Mouse (Mus musculus): ENCODE measurements around the gene Alk.

Gene Alk

GRCm38 (mm10) chr17:72563423-72563822 lies 41.0 kb downstream of the Alk start:
- Histone ChIP-seq H3K36me3 (ENCODE audit: control insufficient read depth, insufficient read depth, low read length, poor library complexity, severe bottlenecking) (no peaks in the 10 kb centered on the region), H3K27me3 (ENCODE audit: control insufficient read depth, insufficient read depth, low read length, poor library complexity, severe bottlenecking) (no peaks in the 10 kb centered on the region)
- DNase-seq (ENCODE audit: low read depth, low spot score): no peak

GRCm38 (mm10) chr17:72561471-72561870 lies 43.0 kb downstream of the Alk start:
- no peaks in the 10 kb centered on the region for H3K27me3 ChIP-seq (ENCODE audit: control insufficient read depth, insufficient read depth, low read length, poor library complexity, severe bottlenecking)
- no peak for DNase-seq (ENCODE audit: low read depth, low spot score)
- no peaks in the 10 kb centered on the region for H3K36me3 ChIP-seq (ENCODE audit: control insufficient read depth, insufficient read depth, low read length, poor library complexity, severe bottlenecking)

GRCm38 (mm10) chr17:72560771-72561170 lies 43.7 kb downstream of the Alk start:
- Histone ChIP-seq H3K36me3 (ENCODE audit: control insufficient read depth, insufficient read depth, low read length, poor library complexity, severe bottlenecking) (no peaks in the 10 kb centered on the region), H3K27me3 (ENCODE audit: control insufficient read depth, insufficient read depth, low read length, poor library complexity, severe bottlenecking) (no peaks in the 10 kb centered on the region)
- DNase-seq (ENCODE audit: low read depth, low spot score): no peak

DNA sequence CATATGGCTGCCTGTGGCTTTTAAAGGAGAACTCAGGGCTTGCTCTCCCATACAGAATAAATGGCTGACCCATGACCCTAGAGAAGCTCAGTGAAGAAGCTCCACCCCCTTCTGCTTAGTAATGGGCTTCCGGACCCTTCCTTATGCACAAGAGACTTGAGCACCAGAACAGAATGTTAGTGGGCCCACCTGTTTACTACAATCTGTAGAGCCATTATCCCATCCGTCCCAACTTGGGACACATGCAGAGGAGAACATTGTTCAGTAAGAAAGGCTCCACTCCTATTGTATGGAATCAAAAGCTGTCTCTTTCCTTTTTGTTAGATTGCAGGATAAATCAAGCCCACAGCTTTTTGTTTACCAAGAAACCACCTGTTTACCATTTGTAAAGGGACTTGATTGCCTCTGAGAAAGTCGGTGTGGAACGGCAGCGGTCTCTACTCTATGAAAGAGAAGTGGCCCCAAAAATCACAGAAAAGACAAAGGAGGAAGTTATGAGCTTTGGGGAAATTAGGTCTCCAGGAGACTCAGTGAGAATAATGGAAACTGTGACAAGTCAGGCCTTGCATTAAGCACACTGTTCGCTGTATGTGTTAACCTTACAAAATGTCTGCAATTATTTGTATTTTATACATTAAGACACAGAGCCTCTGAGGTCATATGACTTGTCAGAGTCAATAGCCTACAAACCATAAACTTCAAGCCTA lies 47.2 kb downstream of the Alk start:
- no peak for DNase-seq (ENCODE audit: low read depth, low spot score)

DNA sequence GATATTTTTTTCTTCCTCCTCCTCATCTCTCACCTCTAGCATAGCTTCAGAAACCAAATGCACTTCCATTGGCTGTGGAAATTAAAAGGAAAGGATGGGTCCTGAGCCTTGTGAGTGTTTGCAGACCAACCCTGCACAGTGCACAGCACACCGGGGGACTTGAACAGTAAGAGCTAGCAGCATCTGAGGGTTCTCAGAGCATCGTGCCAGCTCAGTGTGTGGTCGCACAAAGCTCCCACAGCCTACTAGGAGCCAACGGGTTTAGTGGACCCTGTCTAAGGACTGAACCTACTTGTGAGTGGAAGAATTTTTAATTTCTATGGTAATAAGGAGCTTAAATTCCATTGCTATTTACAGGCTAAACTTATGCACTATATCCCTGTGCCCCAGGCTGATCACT lies 58.2 kb downstream of the Alk start:
- Histone ChIP-seq H3K36me3 (ENCODE audit: control insufficient read depth, insufficient read depth, low read length, poor library complexity, severe bottlenecking) (no peaks in the 10 kb centered on the region), H3K27me3 (ENCODE audit: control insufficient read depth, insufficient read depth, low read length, poor library complexity, severe bottlenecking) (no peaks in the 10 kb centered on the region)
- DNase-seq (ENCODE audit: low read depth, low spot score): no peak

More for the DNA sequence above, 47.2 kb downstream of the Alk start:
- Histone ChIP-seq H3K36me3 (ENCODE audit: control insufficient read depth, insufficient read depth, low read length, poor library complexity, severe bottlenecking) (no peaks in the 10 kb centered on the region), H3K27me3 (ENCODE audit: control insufficient read depth, insufficient read depth, low read length, poor library complexity, severe bottlenecking) (no peaks in the 10 kb centered on the region)

DNA sequence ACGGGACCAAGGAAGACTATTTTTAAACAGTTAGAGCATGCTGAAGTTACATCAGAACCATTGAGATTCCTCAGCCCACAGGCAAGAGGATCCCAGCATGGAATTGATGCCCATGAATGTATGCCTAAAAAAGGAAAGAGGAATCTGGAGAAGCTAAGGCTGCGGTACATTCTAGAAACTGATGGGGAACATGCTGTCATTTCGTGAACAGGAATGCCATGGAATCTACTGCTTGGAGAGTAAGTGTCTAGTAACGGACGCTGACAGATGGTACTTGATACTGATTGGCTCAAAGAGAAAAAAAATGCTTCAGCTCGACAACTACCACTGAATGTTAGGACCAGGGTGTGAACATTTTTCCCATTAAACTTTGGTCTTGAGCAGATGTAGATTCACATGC lies 69.1 kb downstream of the Alk start:
- Histone ChIP-seq H3K27me3 (ENCODE audit: control insufficient read depth, insufficient read depth, low read length, poor library complexity, severe bottlenecking) (no peaks in the 10 kb centered on the region), H3K36me3 (ENCODE audit: control insufficient read depth, insufficient read depth, low read length, poor library complexity, severe bottlenecking) (no peaks in the 10 kb centered on the region)
- DNase-seq (ENCODE audit: low read depth, low spot score): no peak

DNA sequence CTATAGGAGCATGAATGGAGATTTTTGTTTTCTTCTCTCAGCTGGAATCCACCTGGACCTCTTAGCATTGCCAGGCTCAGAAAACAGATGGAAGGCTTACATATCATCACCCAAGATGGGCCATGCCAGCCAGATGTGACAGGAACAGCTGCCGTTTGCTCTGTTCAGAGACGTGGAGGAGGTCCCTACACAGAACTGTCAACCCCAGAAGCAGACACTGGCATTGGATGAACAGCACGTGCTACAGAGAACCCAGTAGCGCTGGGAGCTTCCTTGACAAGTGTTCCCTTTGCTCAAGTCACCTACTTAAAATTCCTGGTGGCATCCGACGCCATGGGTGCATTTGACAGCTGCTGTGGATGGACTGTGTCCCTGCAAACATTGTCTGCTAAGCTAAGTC lies 72.2 kb downstream of the Alk start:
- no peak for DNase-seq (ENCODE audit: low read depth, low spot score)
- Histone ChIP-seq H3K36me3 (ENCODE audit: control insufficient read depth, insufficient read depth, low read length, poor library complexity, severe bottlenecking) (no peaks in the 10 kb centered on the region), H3K27me3 (ENCODE audit: control insufficient read depth, insufficient read depth, low read length, poor library complexity, severe bottlenecking) (no peaks in the 10 kb centered on the region)

- H3K36me3 ChIP-seq (ENCODE audit: control insufficient read depth, insufficient read depth, low read length, poor library complexity, severe bottlenecking): no peaks in the 10 kb centered on the region
- no peak for DNase-seq (ENCODE audit: low read depth, low spot score)
Measured at GRCm38 (mm10) chr17:72528481-72528880, 75.9 kb downstream of the Alk start.

GRCm38 (mm10) chr17:72527481-72527880 lies 76.9 kb downstream of the Alk start:
- Histone ChIP-seq H3K36me3 (ENCODE audit: control insufficient read depth, insufficient read depth, low read length, poor library complexity, severe bottlenecking) (no peaks in the 10 kb centered on the region), H3K27me3 (ENCODE audit: control insufficient read depth, insufficient read depth, low read length, poor library complexity, severe bottlenecking) (no peaks in the 10 kb centered on the region)
- DNase-seq (ENCODE audit: low read depth, low spot score): no peak

More at GRCm38 (mm10) chr17:72528481-72528880, 75.9 kb downstream of the Alk start:
- H3K27me3 ChIP-seq (ENCODE audit: control insufficient read depth, insufficient read depth, low read length, poor library complexity, severe bottlenecking): no peaks in the 10 kb centered on the region

DNA sequence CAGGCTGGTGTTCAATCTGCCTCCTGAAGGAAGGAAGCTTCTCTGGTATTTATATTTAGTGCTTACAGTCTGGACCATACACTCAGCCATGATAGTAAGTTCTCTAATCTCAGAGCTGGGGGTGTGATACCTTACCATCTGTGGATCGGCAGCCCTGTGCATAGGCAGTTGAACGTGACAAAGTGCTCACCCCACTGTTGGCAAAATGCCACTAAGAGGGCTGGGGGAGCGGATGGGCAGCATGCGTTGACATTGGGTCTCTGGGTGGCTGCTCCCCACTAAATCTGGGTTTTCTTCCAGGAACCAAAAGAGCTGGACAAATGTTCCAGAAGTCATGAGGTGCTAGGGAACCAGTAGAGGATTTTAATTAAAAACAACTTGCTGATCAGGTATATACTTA lies 78.1 kb downstream of the Alk start:
- Histone ChIP-seq H3K36me3 (ENCODE audit: control insufficient read depth, insufficient read depth, low read length, poor library complexity, severe bottlenecking) (no peaks in the 10 kb centered on the region), H3K27me3 (ENCODE audit: control insufficient read depth, insufficient read depth, low read length, poor library complexity, severe bottlenecking) (no peaks in the 10 kb centered on the region)
- no peak for DNase-seq (ENCODE audit: low read depth, low spot score)

GRCm38 (mm10) chr17:72524839-72525238 lies 79.6 kb downstream of the Alk start:
- H3K27me3 ChIP-seq (ENCODE audit: control insufficient read depth, insufficient read depth, low read length, poor library complexity, severe bottlenecking): no peaks in the 10 kb centered on the region
- no peaks in the 10 kb centered on the region for H3K36me3 ChIP-seq (ENCODE audit: control insufficient read depth, insufficient read depth, low read length, poor library complexity, severe bottlenecking)
- no peak for DNase-seq (ENCODE audit: low read depth, low spot score)

GRCm38 (mm10) chr17:72523006-72523405 lies 81.4 kb downstream of the Alk start:
- Histone ChIP-seq H3K27me3 (ENCODE audit: control insufficient read depth, insufficient read depth, low read length, poor library complexity, severe bottlenecking) (no peaks in the 10 kb centered on the region), H3K36me3 (ENCODE audit: control insufficient read depth, insufficient read depth, low read length, poor library complexity, severe bottlenecking) (no peaks in the 10 kb centered on the region)
- DNase-seq (ENCODE audit: low read depth, low spot score): no peak

- H3K36me3 ChIP-seq (ENCODE audit: control insufficient read depth, insufficient read depth, low read length, poor library complexity, severe bottlenecking): no peaks in the 10 kb centered on the region
- H3K27me3 ChIP-seq (ENCODE audit: control insufficient read depth, insufficient read depth, low read length, poor library complexity, severe bottlenecking): no peaks in the 10 kb centered on the region
- DNase-seq (ENCODE audit: low read depth, low spot score): peak; percentile 4
Measured at GRCm38 (mm10) chr17:72522381-72522780, 82.0 kb downstream of the Alk start.

GRCm38 (mm10) chr17:72521353-72521752 lies 83.1 kb downstream of the Alk start:
- H3K36me3 ChIP-seq (ENCODE audit: control insufficient read depth, insufficient read depth, low read length, poor library complexity, severe bottlenecking): no peaks in the 10 kb centered on the region
- no peak for DNase-seq (ENCODE audit: low read depth, low spot score)
- no peaks in the 10 kb centered on the region for H3K27me3 ChIP-seq (ENCODE audit: control insufficient read depth, insufficient read depth, low read length, poor library complexity, severe bottlenecking)

DNA sequence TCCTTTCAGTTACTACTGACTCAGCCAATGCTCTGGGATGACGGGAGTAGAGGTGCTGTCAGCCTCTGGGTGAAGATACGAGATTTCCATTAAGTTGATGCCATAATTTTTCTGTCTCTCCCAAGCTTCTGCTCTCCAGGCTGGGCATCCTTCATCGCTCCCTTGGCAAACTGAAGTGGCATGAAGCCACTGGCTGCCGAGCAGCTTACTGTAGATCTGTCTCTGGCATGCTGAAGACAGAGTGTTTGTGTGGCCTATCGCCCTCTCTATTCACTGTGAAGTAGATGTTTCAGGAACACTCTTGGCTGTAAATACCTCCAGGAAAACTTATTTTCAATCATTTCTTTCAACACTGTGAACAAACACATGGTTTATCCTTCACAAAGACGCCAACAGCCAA lies 93.7 kb downstream of the Alk start:
- H3K27me3 ChIP-seq (ENCODE audit: control insufficient read depth, insufficient read depth, low read length, poor library complexity, severe bottlenecking): no peaks in the 10 kb centered on the region
- DNase-seq (ENCODE audit: low read depth, low spot score): no peak
- no peaks in the 10 kb centered on the region for H3K36me3 ChIP-seq (ENCODE audit: control insufficient read depth, insufficient read depth, low read length, poor library complexity, severe bottlenecking)

Measured in splenic B cell, adult 2 months (primary cell).